Mouse (Mus musculus): ENCODE measurements at regions not wholly inside any gene's neighbourhood (a gene's known extent, or its start where the extent isn't known, plus 50 kb on each side); places are given as distances from the start of the nearest gene placed in this dataset.
"Not testable (repeated sequence)": the region's sequence is repeated elsewhere in the genome, so short reads cannot be mapped to it uniquely, and the experiment has no call there.

DNA sequence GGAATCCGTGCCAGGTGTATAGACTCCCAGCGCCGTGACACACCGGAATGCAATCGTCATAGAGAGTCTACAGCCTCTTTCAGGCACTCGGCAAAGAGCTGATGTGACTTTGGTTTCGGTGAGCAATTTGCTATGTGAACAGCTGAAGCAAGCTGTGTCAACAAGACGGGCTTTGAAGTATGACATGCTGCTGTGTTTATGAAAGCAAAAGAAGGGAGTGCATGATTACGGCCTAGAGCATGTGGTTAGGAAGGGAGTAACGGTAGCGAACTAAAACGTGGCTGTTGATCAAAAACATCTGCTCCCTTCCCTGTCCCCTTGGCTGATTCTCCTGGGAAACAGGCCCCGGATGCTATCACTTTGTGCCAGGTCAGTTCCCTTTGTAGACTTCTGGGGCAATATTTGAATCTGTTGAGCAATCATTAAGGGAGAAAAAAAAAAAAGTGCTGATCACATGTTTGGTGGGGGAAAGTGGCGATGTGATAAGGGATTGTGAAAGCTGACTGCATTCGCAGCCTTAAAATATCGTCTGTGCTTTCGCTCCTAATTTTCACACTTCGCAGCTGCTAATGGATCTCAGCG is 764.3 kb downstream of the Robo2 start:
- no peak for ATAC-seq
- no peaks in the 10 kb centered on the region for H3K27me3 ChIP-seq
- ChIA-PET CTCF (interaction anchor here (1.0 kb wide), 1 partner anchor 27 kb away, joined by 3 read pairs; no protein-coding TSS in a partner anchor), POLR2A (no interaction called here)
- no peak for DNase-seq (ENCODE audit: low read depth, low spot score)
- in situ Hi-C loops (cut with MboI; ENCODE audit: low pct_unique_long_range_greater_than_20kb): no loop called here
- TF ChIP-seq CTCF (IDR thresholded peaks at IDR 0.05): no peak

- in situ Hi-C loops (cut with MboI; ENCODE audit: low pct_unique_long_range_greater_than_20kb): no loop called here
- ChIA-PET CTCF (interaction anchor here (1.0 kb wide), 1 partner anchor 29 kb away, joined by 3 read pairs; no protein-coding TSS in a partner anchor), POLR2A (no interaction called here)
- no peak for ATAC-seq
- H3K27me3 ChIP-seq: no peaks in the 10 kb centered on the region
- no peak for TF ChIP-seq CTCF (IDR thresholded peaks at IDR 0.05)
- DNase-seq (ENCODE audit: low read depth, low spot score): no peak
Measured at GRCm38 (mm10) chr16:73613017-73613416, 798.6 kb downstream of the Robo2 start.

DNA sequence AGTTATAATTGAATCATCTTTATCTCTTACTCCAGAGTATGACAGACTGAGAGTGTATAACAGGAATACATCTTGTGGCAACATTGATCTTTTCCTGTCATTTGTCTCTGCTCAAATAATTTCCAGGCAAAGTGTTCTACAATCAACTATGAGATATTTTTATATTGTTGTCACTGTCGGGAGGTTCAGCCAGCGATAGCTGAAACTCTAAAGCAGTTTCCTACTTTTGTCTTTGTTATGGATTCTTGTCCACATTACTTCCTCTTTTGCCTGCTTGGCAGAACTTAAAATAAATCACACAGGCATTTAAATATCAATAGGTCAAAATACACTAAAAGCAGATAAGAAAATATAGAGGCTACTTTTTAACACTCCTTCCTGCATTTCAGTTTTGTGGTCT is 820.2 kb downstream of the Robo2 start:
- no peak for DNase-seq (ENCODE audit: low read depth, low spot score)
- no peak for TF ChIP-seq CTCF (IDR thresholded peaks at IDR 0.05)
- ChIA-PET CTCF (no interaction called here), POLR2A (no interaction called here)
- H3K27me3 ChIP-seq: no peaks in the 10 kb centered on the region
- in situ Hi-C loops (cut with MboI; ENCODE audit: low pct_unique_long_range_greater_than_20kb): no loop called here
- ATAC-seq: no peak

GRCm38 (mm10) chr16:73561216-73561615 is 850.4 kb downstream of the Robo2 start:
- no peak for TF ChIP-seq CTCF (IDR thresholded peaks at IDR 0.05)
- in situ Hi-C loops (cut with MboI; ENCODE audit: low pct_unique_long_range_greater_than_20kb): no loop called here
- ChIA-PET POLR2A (no interaction called here), CTCF (no interaction called here)
- no peak for ATAC-seq
- no peaks in the 10 kb centered on the region for H3K27me3 ChIP-seq
- no peak for DNase-seq (ENCODE audit: low read depth, low spot score)

- ChIA-PET POLR2A (no interaction called here), CTCF (no interaction called here)
- no peak for DNase-seq (ENCODE audit: low read depth, low spot score)
- no peaks in the 10 kb centered on the region for H3K27me3 ChIP-seq
- ATAC-seq: no peak
- no peak for TF ChIP-seq CTCF (IDR thresholded peaks at IDR 0.05)
- in situ Hi-C loops (cut with MboI; ENCODE audit: low pct_unique_long_range_greater_than_20kb): no loop called here
Measured at GRCm38 (mm10) chr16:73556940-73557339, 854.7 kb downstream of the Robo2 start.

- CTCF ChIA-PET: no interaction called here
Measured at GRCm38 (mm10) chr16:73543651-73544050, 868.0 kb downstream of the Robo2 start.

GRCm38 (mm10) chr16:73538040-73538439 is 873.6 kb downstream of the Robo2 start:
- no peak for ATAC-seq

More at GRCm38 (mm10) chr16:73543651-73544050, 868.0 kb downstream of the Robo2 start:
- POLR2A ChIA-PET: no interaction called here
- ATAC-seq (no peak), DNase-seq (ENCODE audit: low read depth, low spot score) (no peak)
- in situ Hi-C loops (cut with MboI; ENCODE audit: low pct_unique_long_range_greater_than_20kb): no loop called here
- TF ChIP-seq CTCF (IDR thresholded peaks at IDR 0.05): no peak
- H3K27me3 ChIP-seq: no peaks in the 10 kb centered on the region

GRCm38 (mm10) chr16:73537541-73537940 is 874.1 kb downstream of the Robo2 start:
- ATAC-seq (no peak), DNase-seq (ENCODE audit: low read depth, low spot score) (no peak)
- no peaks in the 10 kb centered on the region for H3K27me3 ChIP-seq
- POLR2A ChIA-PET: no interaction called here
- CTCF ChIA-PET: no interaction called here
- in situ Hi-C loops (cut with MboI; ENCODE audit: low pct_unique_long_range_greater_than_20kb): no loop called here
- TF ChIP-seq CTCF (IDR thresholded peaks at IDR 0.05): no peak

More at GRCm38 (mm10) chr16:73538040-73538439, 873.6 kb downstream of the Robo2 start:
- no peaks in the 10 kb centered on the region for H3K27me3 ChIP-seq
- CTCF ChIA-PET: no interaction called here
- TF ChIP-seq CTCF (IDR thresholded peaks at IDR 0.05): no peak
- no peak for DNase-seq (ENCODE audit: low read depth, low spot score)
- POLR2A ChIA-PET: no interaction called here
- in situ Hi-C loops (cut with MboI; ENCODE audit: low pct_unique_long_range_greater_than_20kb): no loop called here

- in situ Hi-C loops (cut with MboI; ENCODE audit: low pct_unique_long_range_greater_than_20kb): no loop called here
- no peak for ATAC-seq
- no peak for TF ChIP-seq CTCF (IDR thresholded peaks at IDR 0.05)
- CTCF ChIA-PET: no interaction called here
- no peak for DNase-seq (ENCODE audit: low read depth, low spot score)
- H3K27me3 ChIP-seq: no peaks in the 10 kb centered on the region
- POLR2A ChIA-PET: no interaction called here
Measured at GRCm38 (mm10) chr16:73530191-73530590, 881.4 kb downstream of the Robo2 start.

DNA sequence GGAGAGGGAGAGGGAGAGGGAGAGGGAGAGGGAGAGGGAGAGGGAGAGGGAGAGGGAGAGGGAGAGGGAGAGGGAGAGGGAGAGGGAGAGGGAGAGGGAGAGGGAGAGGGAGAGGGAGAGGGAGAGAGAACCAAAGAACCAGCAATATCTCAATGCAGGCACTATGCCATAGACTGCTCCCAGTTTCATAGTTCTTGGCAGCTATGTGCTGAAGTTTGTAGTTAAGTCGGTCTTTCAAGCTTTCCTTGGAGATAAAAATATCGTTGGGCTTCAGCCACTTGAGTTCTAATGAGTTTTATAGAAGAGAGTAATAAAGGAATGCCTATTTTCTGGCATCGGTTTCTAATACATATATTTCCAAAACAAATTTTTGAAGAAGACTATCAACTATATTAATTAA is 888.7 kb downstream of the Robo2 start:
- in situ Hi-C loops (cut with MboI; ENCODE audit: low pct_unique_long_range_greater_than_20kb); DNase-seq (ENCODE audit: low read depth, low spot score); POLR2A ChIA-PET; CTCF ChIA-PET; ATAC-seq; H3K27me3 ChIP-seq: not testable (repeated sequence)

- ATAC-seq: no peak
- CTCF ChIA-PET: no interaction called here
- in situ Hi-C loops (cut with MboI; ENCODE audit: low pct_unique_long_range_greater_than_20kb): no loop called here
Measured at GRCm38 (mm10) chr16:73504759-73505158, 906.9 kb downstream of the Robo2 start.

DNA sequence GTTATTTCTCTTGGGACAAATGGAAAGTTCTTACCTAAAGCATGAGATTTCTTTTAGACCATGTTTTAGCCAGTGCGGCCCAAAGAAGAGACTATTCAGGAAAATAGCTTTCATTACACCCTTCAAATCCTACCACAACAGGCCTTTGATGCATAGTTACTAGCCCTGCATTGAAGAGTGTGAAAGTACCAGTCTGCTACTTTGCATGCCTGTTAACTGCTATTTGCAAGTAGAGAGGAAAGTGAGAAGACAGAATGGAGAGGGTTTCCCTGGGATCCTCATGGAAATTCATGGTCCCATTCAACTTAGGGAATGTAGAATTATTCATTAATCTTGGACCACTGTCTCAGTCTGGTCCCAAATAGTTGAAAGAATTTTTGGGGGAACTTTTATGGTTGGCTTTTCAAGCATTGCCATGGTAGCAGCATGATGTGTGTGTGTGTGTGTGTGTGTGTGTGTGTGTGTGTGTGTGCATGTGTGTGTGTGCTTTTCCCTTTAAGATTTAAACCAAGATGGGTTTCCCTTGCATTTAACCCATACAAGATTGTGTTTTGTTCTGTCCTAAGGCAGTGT is 912.9 kb downstream of the Robo2 start:
- ChIA-PET CTCF (no interaction called here), POLR2A (no interaction called here)
- ATAC-seq (no peak), DNase-seq (ENCODE audit: low read depth, low spot score) (no peak)
- no peaks in the 10 kb centered on the region for H3K27me3 ChIP-seq
- TF ChIP-seq CTCF (IDR thresholded peaks at IDR 0.05): no peak
- in situ Hi-C loops (cut with MboI; ENCODE audit: low pct_unique_long_range_greater_than_20kb): no loop called here

More at GRCm38 (mm10) chr16:73504759-73505158, 906.9 kb downstream of the Robo2 start:
- no peak for DNase-seq (ENCODE audit: low read depth, low spot score)
- POLR2A ChIA-PET: no interaction called here
- no peaks in the 10 kb centered on the region for H3K27me3 ChIP-seq
- no peak for TF ChIP-seq CTCF (IDR thresholded peaks at IDR 0.05)
